Mouse (Mus musculus) right cerebral cortex, postnatal 36 days (tissue): Measurements from ENCODE around the gene Sipa1l3.

Source experiments
- DNase-seq, 2 experiments: peaks; one replicate each; pipeline ENCODE4 v3.0.0; 2022; ENCODE audit warnings: low spot score in 2 of 2, mixed read lengths in 1 of 2

Gene Sipa1l3

DNA sequence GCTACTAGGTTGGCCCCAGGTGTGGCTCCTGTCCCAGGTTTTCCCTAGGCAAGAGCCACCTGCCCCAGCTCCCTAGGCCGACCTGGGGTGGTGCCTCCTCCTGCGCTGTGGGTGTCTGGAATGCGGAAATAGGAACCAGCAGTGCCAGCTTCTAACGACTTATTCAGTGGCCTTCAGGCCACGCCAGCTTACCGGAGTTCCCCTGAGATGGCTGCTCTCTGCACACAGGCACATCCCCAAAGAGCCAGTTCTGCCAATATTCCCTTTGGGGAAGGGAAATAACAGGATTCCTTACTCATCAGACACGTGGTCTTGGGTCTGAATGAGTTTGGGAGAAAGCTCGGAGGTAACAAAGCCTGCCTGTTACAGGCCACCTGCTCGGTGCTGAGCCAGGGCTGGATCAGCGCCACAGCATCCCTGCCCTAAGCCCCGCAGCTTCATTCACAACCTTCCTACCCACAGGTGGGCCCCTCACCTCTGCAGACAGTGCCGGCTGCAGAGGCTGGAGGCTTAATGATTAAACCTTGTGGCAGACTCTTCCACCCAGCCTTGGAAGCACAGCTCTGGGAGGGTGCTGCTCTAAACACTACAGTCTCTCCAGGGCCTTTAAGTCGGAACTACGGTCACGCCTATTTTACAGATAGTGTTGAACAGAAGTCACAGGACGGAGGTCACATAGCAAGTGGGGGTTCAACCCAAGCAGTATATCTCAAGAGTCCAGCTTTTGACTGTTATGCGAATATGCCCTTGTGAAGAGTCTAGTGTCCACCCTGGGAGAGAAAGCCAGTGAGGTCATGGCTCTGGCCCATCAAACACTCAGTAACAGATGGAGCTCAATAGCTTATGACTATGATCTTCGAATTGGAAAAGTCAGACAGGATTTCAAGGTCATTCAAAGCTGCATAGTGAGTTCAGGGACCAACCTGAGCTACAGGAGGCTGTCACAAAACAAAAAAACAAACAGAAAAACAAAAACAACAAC is 12.8 kb downstream of the Sipa1l3 start:
- DNase-seq, result no peak

DNA sequence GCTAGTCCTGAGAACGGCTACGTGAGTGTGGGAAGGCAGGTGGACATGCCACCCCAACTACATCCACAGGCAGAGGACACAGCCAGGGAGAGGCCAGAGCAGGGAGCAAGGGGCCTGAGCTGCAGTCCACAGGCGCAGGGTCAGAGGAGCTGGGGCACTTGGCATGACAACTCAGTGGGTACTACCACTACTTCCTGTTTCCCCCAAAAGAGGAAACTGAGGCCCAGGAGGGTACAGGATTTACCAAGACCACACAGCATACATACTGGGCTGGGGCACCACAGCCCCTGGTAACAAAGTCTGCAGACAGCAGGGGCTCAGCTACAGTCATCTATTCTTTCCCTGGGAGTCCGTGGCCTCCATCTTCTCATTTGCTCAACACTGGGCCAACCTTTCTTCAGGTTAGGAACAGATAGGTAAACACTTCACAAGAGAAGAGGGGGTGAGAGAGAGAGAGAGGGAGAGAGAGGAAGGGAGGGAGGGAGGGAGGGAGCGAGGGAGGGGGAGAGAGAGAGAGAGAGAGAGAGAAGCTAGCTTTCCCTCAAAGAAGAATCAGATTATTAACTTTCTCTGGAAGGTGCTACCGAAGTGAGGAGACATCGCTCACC is 13.7 kb downstream of the Sipa1l3 start:
- DNase-seq, result no peak

DNA sequence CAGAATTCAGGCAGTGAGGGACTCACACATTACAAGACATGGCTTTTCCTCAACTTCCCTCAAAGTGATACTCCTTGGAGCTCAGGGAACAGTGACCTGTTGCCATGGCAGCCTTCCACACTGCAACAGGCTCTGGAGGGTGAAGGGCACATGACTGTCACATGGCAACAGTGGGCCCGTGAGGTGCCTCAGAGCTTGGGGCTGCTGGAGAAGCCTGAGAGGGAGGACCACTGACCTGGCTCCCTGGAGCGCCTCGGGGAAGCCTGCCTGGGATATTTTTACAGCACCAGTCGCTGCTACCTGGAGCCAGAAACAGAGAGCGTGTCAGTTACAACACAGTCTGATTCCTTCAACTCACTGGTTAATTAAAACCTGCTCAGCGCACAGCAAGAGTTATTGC is 14.8 kb downstream of the Sipa1l3 start:
- no peak for DNase-seq

DNA sequence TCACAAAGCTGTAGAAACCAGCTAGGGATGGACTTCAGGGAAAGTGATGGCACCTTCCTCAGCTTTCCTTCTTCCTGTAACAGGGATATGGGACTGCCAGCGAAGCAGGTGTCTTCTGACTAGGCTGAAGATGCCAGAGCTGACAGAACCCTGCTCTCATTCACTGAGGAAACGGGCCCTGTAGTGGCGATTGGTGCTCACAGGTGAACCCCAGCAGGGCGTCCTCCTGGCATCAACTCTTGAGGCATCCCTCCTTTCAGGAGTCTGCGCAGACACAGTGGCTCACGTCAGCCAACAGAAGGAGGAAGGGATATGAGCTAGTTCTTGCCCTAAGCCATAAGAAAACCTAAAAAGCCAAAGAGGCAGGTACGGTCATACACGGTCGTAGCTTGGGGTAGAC is 17.2 kb downstream of the Sipa1l3 start:
- no peak for DNase-seq

DNA sequence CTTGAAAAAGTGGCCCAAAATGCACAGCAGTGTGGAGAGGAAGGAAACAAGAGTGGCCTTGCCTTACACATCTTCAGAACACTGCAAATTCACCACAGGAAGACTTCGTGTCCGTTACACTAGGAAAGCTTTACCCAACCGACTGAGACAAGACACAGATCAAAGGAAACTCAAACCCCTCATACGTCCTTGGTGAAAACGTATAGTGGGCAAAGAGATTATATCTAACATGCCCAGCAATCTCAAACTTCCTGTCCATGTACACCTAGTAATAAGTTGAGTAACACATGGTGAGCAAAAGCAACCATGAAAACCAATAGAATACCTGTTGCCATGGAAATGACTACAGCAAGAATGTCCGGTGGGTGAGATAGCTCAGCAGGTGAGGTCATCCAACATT is 19.4 kb downstream of the Sipa1l3 start:
- DNase-seq, result no peak

DNA sequence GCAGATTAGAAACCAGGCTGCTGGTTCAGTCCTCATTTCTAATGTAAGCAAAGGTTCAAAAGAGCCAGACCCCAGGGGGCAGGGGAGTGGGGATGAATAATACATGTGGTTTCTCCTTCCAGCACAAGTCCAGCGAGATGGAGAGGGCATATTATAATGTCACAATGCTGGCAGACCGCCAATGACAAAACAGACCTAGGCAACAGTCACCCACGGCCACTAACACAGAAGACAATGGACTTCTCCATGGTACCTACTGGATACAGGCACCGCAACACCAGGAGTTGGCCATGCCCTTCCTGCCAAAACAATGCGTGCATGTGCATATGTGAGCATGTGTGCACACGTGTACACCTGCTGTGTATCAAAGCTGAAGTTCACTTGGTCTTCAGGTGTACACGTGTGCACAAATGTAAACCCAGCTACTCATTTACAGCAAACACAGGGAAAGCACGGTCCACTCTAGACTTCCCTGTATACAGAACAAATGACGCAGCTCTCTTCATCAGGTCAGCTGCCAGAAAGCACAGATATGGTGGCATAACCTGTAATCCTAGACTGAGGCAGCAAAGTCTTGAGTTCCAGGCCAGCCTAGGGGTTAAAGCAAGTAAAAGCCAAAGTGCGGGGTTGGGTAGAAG is 21.4 kb downstream of the Sipa1l3 start:
- no peak for DNase-seq

DNA sequence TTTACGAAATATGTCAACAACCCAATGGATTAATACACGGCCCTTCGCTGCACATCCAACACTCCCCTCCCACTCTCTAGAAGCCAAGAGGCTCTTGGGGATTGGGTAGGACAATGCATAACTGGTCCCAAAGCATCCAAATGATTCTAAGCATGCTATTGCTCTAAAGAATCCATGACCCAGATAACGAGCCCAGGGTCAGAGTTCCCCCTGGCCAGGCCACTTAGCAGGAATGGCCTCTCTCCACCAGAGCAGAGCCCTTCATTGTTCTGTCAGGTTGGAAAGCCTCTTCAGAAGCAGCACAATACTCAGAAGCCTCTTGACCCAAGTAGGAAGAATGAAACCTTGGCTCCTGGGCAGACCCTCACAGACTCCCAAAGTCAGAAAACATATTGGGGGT is 22.1 kb downstream of the Sipa1l3 start:
- DNase-seq, result no peak

DNA sequence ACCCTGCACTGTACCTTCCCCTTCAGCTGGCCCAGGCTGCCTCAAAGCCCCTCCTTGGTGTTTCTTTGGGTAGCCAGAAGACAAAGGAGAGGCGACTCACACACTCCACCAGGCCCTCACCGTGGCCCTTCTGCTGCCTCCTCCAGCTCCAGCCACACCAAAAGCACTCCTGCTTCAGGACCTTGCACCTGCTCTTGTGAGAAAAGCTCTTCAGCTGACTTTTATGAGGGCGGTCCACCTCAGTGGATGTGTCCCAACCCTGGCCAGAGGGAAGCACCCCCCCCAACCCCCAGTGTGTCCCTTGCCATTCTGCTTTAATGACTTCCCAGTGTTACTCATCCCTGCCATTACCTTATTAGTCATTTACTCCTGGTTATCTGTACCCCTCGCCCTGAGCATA is 22.6 kb downstream of the Sipa1l3 start:
- no peak for DNase-seq

DNA sequence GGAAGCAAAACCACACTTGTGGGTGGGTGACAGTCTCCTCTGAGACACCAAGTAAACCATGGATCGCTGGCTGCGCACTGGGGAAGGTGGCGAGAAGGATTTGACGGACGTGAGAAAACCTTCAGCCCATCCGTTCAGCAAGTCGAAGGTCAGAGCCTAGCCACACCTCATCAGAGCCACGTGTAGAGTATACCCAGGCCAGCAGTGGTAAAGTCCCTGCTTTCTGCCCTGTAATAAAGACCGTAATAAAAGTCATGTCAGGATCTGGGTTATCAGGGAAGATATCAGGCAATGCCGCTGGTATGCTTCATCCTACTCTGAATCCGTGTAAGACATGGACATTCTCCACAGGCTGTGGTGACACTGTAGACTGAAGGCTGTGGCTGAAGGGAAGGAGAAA is 23.6 kb downstream of the Sipa1l3 start:
- DNase-seq, result no peak

DNA sequence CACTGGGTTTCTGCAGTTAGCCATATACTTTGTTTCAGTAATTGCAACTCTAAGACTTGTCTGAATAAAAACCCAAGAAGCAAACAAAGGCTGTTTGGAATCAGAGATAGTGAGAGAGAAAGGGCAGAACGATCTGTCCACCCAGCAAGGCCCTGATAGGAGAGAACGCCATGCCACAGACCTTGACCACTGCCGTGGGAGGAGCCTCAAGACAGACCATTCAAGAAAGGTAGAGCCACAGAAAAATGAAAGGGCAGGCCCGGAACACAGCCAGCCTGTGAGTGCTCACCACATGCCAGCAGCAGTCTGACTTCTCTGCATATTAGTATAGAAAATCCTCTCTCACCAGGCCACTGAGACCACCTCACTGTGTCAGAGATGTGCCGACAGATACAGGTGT is 24.4 kb downstream of the Sipa1l3 start:
- no peak for DNase-seq

DNA sequence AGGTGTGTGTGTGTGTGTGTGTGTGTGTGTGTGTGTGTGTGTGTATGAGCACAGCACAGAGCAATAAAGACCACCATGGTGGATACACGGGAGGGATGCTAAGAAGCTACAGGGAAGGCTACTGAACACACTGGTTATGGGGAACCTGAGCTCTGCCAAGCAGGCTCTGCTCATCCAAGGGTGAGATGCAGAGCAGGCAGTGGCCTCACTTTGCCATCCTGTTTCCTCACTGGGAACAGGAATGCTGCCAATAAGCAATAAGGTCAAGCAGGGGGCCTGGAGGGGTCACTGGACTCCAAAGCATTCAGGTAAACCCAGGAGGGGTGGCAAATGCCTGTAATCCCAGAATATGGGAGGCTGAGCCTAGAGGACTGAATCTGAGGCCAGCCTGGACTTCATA is 25.4 kb downstream of the Sipa1l3 start:
- no peak for DNase-seq

DNA sequence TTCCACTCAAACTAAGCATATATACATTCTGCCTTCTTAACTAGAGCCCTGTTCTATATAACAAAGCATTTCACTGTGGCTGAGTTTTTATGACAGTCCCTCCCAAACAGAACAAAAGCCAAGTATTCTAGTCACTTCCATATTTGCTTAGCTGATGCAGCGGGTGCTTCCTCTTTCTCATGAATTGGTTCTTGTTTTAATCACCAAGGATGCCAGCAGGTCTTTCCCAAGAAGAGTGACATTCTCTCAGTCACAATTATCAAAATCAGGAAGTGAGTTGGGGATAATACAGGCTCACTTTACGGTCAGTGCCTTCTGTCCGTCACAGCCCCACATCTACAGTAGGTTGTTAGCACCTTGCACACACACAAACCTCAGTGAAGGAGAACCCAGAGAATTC is 26.6 kb downstream of the Sipa1l3 start:
- DNase-seq, result no peak

DNA sequence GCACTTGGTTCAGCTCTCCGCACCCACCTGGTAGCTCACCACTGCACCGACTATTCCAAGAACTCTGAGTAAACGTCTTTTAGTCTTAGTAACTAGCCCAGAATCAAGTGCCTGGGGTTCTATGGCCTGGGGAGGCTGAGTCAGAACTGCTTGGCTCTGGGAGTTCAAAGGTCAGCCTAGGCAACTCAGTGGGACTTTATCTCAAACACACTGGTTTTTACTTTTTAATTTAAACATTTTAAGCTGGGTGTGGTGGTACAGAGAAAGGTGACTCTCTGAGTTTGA is 27.0 kb downstream of the Sipa1l3 start:
- DNase-seq, result no peak

DNA sequence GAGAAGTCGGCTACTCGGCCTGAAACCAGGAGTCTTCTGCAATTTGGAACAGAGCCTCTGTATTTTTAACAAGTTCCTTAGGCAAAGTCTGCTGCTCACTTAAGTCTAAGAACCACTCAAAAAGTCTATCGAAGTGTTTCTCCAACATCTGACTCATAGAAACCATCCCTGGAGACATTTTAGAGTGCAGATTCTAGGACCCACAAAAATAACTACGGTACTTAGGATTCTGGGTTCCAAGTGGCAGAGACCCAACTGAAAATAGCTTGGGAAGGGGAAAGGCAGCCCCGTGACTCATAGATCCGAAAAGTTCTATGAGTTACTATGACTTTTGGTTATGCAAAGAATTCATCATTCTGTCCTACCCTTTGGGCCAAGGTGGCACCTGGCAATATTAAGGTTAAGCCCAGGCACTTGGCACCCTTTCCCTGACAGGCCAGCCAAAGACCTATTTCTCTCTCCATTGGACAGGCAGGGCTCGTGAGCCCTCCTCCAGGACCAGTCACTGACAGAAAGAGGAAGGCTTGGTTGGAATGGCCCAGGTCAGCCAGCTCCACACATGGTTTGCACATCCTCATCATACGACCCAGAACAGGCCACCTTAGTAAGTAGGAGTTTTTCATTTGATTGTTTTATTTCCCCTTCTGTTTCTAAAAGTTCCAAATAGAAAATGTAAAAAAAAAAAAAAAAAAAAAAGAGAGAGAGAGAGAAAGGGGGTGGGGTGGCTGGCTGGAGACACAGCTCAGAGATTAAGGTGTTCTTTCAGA is 27.6 kb downstream of the Sipa1l3 start:
- DNase-seq, result no peak

DNA sequence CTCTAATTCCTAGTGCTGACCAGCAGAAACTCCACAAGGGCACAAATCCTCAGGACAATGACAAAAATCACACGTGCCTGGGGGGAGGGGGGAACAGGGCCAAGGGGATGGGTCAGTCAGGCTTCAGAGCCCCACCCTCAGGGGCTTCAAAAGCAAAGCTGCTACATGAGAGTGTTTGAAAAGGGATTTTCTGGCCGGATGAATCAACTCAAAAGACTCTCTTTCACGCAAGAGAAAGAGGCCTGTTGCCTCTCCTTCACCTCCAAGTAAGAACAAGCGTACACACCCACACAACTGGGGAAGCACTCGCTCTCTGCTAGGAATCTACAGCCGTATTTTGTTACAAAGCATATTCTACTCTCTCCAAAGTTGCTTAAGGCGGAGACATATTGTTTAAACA is 28.6 kb downstream of the Sipa1l3 start:
- no peak for DNase-seq

DNA sequence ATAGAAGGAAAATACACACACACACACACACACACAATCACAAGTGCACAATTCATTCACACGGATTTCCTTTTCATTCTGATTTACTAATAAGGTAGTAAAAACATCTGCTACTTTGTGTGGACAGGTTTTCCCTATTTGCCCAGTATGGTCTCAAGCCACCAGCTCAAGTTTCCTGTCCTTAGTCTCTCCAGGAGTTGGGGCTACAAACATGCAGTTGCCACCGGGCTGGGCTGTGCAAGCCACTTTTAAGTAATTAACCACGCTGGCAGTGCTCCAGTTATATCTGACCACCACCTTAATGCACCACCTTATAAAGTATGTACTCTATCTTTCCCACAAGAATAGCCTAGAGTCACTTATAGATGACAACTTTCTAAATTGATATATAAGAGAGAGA is 29.1 kb downstream of the Sipa1l3 start:
- no peak for DNase-seq

DNA sequence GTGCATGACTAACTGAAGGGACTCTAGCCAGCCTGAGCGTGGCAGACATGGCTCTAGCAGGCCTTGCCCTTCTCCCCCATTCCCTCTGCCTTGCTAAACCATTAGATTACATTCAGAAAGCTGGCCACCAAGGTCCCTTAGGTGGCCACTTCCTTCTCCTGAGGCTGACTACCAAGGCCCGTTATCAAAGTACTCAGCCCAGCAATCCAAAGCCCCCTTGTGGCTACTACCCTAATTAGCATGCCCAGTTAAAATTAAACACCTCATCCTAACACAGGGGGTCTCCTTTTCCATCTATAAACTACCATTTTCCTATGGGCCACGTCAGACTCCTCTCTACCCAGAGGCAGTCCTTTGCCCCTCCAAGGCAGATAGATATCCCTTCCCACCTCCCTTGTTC is 31.7 kb downstream of the Sipa1l3 start:
- DNase-seq, result no peak

DNA sequence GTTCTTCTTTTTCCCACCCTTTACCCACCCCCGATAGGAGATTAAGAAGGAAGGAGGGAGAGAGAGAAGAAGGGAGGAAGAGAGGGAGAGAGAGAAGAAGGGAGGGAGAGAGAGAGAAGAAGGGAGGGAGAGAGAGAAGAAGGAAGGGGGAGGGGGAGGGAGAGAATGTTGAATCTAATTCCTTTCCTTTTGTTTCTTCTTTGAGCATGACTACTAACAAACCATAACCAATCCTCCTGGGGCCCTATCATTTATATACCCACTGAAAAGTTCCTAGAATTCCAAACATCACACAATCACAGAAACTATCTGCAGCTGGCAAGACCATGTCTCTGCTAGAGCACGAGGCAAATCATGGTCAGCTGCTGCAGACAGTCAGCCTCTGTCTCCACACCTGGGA is 32.7 kb downstream of the Sipa1l3 start:
- DNase-seq, result no peak

DNA sequence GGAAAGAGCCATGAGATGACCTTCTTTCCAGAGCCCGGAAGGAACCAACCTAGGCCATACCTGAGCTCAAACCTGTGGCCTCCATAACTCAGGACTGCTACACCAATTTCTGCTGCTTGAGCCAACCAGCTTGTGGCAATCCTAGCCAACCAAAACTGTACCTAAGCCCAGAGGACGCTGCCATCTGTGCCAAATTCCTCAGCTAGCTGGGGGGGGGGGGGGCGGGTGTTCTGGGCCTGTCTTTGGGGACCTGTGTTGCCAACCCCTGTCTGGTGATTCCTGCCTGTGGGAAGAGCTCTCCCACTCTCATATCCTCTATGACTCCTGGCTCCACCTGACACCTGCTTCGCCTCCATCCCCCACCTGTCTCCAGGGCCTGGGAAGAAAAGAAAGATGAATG is 34.9 kb downstream of the Sipa1l3 start:
- no peak for DNase-seq

DNA sequence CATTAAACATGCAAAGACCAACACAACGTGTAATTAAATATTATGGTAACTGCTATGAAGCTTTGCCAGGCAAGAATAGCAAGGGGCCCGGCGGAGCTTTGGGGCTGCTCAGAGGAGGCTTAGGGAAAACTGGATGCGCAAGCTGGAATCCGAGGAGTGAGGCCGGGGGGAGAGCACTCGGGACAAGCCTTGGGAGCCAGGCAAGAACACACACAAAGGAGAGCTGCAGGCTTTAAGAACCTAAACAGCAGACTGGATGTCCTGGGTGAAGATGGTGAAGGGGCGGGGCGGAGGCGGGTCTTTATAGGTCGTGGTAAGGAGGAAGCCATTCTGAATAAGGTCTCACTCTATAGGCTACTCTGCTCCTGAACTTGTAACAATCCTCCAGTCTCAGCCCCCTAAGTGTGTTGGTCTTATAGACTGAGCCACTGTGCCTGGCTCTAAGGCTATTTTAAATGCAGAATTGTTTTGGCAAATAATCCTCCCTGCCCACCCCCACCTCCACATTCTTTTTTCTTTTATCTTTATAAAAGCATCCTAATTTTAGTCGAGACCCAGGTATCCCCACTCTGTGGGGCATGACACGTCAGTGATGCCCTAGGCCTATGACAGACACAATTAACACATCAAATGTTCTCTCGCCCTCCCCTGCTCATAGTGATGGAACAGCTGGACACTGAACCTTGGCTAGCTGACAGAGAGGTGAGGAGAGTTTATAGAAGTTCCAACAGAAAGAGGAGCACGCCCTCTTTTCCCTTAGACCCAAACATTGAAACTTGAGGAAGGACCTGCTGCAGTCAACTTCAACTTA is 36.9 kb downstream of the Sipa1l3 start:
- no peak for DNase-seq

DNA sequence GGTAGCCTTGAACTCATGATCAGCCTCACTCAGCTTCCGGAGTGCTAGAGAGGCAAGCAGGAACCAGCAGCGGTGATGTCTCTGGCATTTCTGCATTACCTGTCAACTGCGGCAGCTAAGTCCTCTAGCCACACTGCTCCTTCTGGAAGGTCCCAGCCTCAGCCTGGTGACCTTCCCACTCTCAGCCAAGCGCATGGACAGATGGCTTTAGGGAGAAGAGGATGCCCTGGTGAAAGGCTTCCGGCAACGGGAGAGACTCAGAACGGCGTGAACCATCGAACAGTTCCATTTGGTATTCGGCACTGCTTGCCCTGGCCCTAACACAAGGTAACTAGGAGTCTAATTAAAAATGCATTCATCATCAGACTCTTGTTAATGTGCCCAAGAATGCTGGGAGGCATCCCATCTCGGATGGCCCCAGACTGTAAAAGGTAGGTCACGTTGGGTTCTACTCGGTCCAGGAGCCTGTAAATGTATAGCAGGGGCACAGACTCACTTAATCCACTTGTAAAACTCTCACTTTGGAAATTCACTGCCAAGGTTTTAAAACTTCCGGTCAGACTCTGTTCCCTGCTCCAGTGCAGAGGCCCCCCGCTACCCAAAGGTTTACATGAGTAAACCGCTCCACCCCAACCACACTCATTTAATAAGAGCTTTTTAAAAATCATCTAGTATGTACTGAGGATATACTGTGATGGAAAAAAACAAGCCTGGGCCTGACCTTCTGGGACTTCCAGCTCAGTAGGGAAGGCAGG is 37.7 kb downstream of the Sipa1l3 start:
- DNase-seq, result no peak
